Mouse (Mus musculus) mesoderm, embryonic 11.5 days (tissue): Measurements from ENCODE around the gene Eif4a2.
"Not testable (repeated sequence)": the region's sequence is repeated elsewhere in the genome, so short reads cannot be mapped to it uniquely, and the experiment has no call there.

Experiments used
- DNase-seq: peaks from one replicate; pipeline ENCODE4 v3.0.0-alpha.2; 2012; ENCODE audit warnings: low read depth, low spot score

The Eif4a2 gene

GRCm38 (mm10) chr16:23107231-23107942, at the start of gene Eif4a2:
TSS of gene Eif4a2 (plus strand) at chr16:23107444.
- DNase-seq = peak; percentile 95

- DNase-seq = not testable (repeated sequence)
Observed at GRCm38 (mm10) chr16:23057668-23058447, 49.4 kb upstream of the Eif4a2 start, which contains the start of gene Kng1. TSS of gene Kng1 (plus strand) at chr16:23057865.

GRCm38 (mm10) chr16:23059630-23060029, 47.6 kb upstream of the Eif4a2 start:
- DNase-seq = not testable (repeated sequence)

GRCm38 (mm10) chr16:23060781-23061325, 46.4 kb upstream of the Eif4a2 start:
- DNase-seq = not testable (repeated sequence)

GRCm38 (mm10) chr16:23077516-23077915, 29.7 kb upstream of the Eif4a2 start:
- not testable (repeated sequence) for DNase-seq

- DNase-seq = not testable (repeated sequence)
Observed at GRCm38 (mm10) chr16:23087159-23087558, 20.1 kb upstream of the Eif4a2 start.

- DNase-seq = not testable (repeated sequence)
Observed at GRCm38 (mm10) chr16:23087712-23088111, 19.5 kb upstream of the Eif4a2 start.

GRCm38 (mm10) chr16:23088491-23088890, 18.8 kb upstream of the Eif4a2 start:
- DNase-seq = not testable (repeated sequence)

GRCm38 (mm10) chr16:23091345-23091744, 15.9 kb upstream of the Eif4a2 start:
- DNase-seq = not testable (repeated sequence)

- DNase-seq = no peak
Observed at GRCm38 (mm10) chr16:23093321-23093953, 13.8 kb upstream of the Eif4a2 start.

GRCm38 (mm10) chr16:23094136-23094535, 13.1 kb upstream of the Eif4a2 start:
- no peak for DNase-seq

GRCm38 (mm10) chr16:23095581-23095980, 11.7 kb upstream of the Eif4a2 start:
- not testable (repeated sequence) for DNase-seq

GRCm38 (mm10) chr16:23096886-23097285, 10.4 kb upstream of the Eif4a2 start:
- not testable (repeated sequence) for DNase-seq

GRCm38 (mm10) chr16:23097290-23098104, 9.7 kb upstream of the Eif4a2 start:
- not testable (repeated sequence) for DNase-seq

- DNase-seq = not testable (repeated sequence)
Observed at GRCm38 (mm10) chr16:23098105-23098452, 9.2 kb upstream of the Eif4a2 start.

- DNase-seq = no peak
Observed at GRCm38 (mm10) chr16:23099632-23100031, 7.6 kb upstream of the Eif4a2 start.

- no peak for DNase-seq
Observed at GRCm38 (mm10) chr16:23100099-23100575, 7.1 kb upstream of the Eif4a2 start.

- no peak for DNase-seq
Observed at GRCm38 (mm10) chr16:23100613-23101012, 6.6 kb upstream of the Eif4a2 start.

GRCm38 (mm10) chr16:23102340-23103037, 4.8 kb upstream of the Eif4a2 start:
- DNase-seq = no peak

GRCm38 (mm10) chr16:23103038-23103745, 4.1 kb upstream of the Eif4a2 start:
- no peak for DNase-seq
